Mouse (Mus musculus): ENCODE measurements at regions not wholly inside any gene's neighbourhood (a gene's known extent, or its start where the extent isn't known, plus 50 kb on each side); places are given as distances from the start of the nearest gene placed in this dataset.

GRCm38 (mm10) chr14:103898689-103899088 is 54.5 kb upstream of the Ednrb start:
- TF ChIP-seq CTCF (IDR thresholded peaks at IDR 0.05; ENCODE audit: borderline replicate concordance, control insufficient read depth, extremely low read depth, insufficient read depth, low read length, poor library complexity) (no peak), POLR2A (IDR thresholded peaks at IDR 0.05; ENCODE audit: control insufficient read depth, extremely low read depth, insufficient read depth, low read length, poor library complexity) (no peak)
